Mouse (Mus musculus): ENCODE measurements around the gene Scn3b. TPM values are rescaled to one million over a fixed set of nuclear protein-coding genes. Genes with fewer than 3 reads are reported as not detected.

The Scn3b gene
- total RNA-seq, 1 experiment from 2014 or later = 3.2 TPM

Other genes starting within 250 kb of the Scn3b start
- not detected in 2 replicates for gene Olfr981, start 247.8 kb upstream of the Scn3b start, total RNA-seq (2021)
- not detected in 2 replicates for gene Olfr982, start 195.4 kb upstream of the Scn3b start, total RNA-seq (2021)
- not detected in 2 replicates for gene Olfr983, start 175.6 kb upstream of the Scn3b start, total RNA-seq (2021)
- gene Olfr984, start 155.0 kb upstream of the Scn3b start, total RNA-seq (2021) = not detected in 2 replicates
- gene Olfr985, start 139.0 kb upstream of the Scn3b start, total RNA-seq (2021) = not detected in 2 replicates
- gene Tmem225, start 121.1 kb upstream of the Scn3b start, total RNA-seq (2021) = not detected in 2 replicates
- not detected in 2 replicates for gene Olfr986, start 88.3 kb upstream of the Scn3b start, total RNA-seq (2021)
- gene Zfp202, start 76.9 kb upstream of the Scn3b start, total RNA-seq (2021) = 3.9 and 5.0 TPM in 2 replicates

All from adrenal gland, postnatal 14 days (tissue).